Mouse (Mus musculus) cerebellum, postnatal 10 days (tissue): ENCODE measurements around the gene Gm20425.

ENCODE experiments used
- DNase-seq, 2 experiments: peaks; one replicate each; pipeline ENCODE4 v3.0.0; 2021; ENCODE audit warnings: mixed read lengths in 2 of 2

Gene Gm20425

GRCm38 (mm10) chr9:103230151-103230951 is at the start of gene Gm20425, which contains the start of gene Trf:
Gene Gm20425 (minus strand): TSS chr9:103230307.
Gene Trf (minus strand): TSS chr9:103230444.
- peak; percentile 59 to 64 for DNase-seq

DNA sequence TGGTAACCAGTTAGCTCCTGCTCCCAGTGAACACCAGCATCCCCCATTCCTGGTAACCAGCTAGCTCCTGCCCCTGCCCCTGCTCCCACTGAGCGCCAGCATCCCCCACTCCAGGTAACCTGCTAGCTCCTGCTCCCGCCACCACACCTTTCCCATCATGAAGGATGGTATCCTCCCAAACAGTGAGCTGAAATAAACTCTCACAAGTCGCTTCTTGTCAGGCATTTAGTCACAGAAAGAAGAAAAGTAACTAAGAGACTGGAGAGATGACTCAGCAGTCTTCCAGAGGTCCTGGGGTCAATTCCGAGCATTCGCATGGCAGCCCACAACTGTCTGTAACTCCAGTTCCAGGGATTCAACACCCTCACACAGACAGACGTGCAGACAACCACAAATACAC is 46.8 kb upstream of the Gm20425 start:
- DNase-seq: no peak

DNA sequence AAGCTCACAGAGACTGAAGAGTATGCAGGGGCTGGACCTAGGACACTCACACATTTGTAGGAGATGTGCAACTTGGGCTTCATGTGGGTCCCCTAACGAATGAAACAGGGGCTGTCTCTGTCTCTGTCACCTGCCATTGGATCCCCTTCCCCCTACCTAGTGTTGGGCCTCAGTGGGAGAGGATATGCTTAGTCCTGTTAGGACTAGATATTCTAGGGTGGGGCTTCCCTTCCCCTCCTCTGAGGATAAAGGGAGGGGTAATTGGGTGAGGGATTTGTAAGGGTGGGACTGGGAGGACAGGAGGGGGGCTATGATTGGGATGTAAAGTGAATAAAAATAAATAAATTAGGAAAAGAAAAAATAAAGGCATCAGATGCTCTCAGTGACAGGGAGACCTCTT is 45.6 kb upstream of the Gm20425 start:
- no peak for DNase-seq

GRCm38 (mm10) chr9:103274819-103275218 is 44.7 kb upstream of the Gm20425 start:
- DNase-seq: no peak

- DNase-seq: peak in 1 of 2 experiments; percentile 25
Observed at GRCm38 (mm10) chr9:103271104-103271503, 41.0 kb upstream of the Gm20425 start.

DNA sequence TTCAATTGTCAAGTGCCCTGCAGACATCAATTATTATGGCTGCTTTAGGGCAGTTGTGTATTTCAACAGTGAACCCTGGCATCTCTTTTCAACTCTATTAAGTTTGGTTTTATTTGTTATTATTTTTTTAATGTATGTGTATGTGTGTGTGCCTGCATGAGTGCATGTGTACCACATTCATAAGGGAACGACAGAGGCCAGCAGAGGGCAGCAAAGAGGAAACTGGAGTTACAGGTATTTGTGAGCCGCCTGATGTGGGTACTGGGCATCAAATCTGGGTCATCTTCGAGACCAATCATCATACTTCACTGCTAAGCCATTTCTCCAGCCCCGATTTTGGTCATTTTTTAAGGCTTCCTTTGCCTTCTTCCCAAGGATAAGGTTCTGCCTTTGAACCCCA is 35.7 kb upstream of the Gm20425 start:
- no peak for DNase-seq

DNA sequence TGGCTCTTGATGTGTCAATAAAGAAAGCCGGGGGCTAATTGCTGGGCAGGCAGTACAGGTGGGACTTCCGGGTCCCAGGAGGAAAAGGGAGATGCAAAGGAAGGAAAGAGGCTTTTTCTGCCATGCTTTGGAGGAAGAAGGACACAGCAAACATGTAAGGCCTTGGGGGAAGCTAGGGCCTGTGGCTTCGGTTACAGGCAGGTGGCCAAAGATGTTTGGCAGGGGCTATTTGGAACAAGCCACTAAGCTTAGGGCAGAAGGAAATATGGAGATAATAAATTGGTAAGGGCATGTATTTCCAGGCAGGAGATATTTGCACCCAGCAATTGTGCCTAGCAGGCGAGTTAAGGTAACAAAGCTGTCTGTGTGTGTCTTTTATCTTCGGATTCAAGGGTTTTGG is 22.8 kb upstream of the Gm20425 start:
- peak; percentile 90 to 92 for DNase-seq

GRCm38 (mm10) chr9:103248618-103249017 is 18.5 kb upstream of the Gm20425 start:
- no peak for DNase-seq

DNA sequence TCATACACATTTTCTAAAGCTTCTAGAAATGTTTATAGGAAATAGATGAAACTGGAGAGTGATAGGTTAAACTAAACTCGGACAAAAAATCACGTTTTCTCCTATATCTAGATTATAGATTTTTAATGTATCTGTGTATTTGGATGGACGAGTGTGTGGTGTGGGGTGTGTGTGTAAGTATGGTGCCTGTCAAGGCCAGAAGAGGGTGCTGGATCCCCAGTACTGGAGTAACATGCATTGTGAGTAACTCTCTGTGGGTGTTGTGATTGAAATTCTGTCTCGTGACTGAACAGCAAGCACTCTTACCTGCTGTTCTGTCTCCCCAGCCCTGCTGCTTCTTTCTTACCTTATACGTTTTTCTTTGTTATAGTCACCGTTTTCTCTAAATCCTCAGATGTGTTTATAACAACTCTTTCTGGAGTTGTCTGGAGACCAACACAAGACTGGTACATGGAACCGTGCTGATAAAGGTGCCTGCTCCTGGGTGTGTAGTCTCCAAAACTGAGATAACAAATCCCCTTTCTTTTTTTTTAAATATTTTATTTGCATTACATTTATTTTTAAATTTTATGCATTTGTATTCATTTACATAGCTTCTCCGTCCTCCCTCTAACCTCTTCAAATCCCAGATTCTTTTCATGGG is 16.5 kb upstream of the Gm20425 start:
- no peak for DNase-seq

DNA sequence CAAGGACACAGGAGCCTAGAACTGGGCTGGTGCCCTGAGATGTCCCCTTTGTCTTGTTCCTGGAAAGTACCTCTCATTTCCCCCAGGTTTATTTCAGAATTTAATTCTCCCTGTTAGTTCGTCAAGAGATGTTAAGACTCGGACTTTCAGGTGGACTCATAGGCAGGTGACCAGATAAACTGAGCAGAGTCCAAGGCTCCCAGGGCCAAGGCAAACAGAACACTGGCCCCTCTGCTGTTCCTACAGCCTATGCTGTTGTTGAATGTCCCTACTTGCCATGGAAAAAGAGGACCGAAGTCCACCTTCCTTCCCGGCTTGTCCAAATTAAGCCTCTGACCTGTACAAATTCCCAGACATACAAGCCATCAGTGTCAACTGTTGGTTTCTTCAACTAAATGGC is 13.5 kb upstream of the Gm20425 start:
- DNase-seq: no peak

- no peak for DNase-seq
Observed at GRCm38 (mm10) chr9:103241206-103241605, 11.1 kb upstream of the Gm20425 start.

- DNase-seq: no peak
Observed at GRCm38 (mm10) chr9:103239471-103239870, 9.4 kb upstream of the Gm20425 start.

- DNase-seq: no peak
Observed at GRCm38 (mm10) chr9:103234565-103235165, 4.6 kb upstream of the Gm20425 start.

DNA sequence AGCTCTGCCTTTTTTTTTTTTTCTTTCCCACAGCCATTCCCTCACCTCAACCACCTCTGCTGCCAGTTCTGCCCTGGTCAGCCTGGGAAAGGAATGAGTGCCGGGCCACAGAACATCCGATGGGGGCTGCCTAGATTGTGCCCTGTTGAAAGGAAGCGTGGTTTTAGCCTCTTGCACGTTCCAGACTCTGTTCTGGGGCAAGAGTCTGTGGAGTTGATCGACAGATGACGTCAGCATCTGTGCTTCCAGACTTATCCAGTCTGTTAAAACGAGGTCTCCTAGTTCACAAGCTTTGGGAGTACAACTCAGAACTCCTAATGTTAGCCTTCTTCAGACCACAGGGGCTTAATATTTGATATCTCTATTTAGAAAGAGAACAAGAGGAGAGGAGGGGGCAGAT is 4.0 kb upstream of the Gm20425 start:
- no peak for DNase-seq

DNA sequence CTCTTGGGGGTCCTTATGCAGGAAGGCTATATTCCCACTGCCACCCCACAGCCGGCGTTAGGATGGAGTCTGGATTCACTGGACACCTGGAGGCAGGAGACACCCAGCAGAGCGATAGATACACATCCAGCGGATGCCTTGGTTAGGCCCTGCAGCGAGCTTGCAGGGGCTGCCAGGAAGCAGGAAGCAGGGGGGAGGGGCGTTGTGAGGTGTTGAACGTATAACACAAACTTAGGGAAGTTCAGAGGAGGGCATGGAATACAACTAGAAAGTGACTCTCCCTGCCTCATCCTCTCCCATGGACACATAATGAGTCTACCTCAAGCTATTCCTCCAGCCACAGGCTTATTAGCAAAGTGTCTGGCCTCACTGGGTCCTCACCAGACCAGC is 2.9 kb upstream of the Gm20425 start:
- no peak for DNase-seq

GRCm38 (mm10) chr9:103232232-103233005 is 2.3 kb upstream of the Gm20425 start:
- DNase-seq: no peak

- no peak for DNase-seq
Observed at GRCm38 (mm10) chr9:103229037-103229867, 855 bp downstream of the Gm20425 start.

DNA sequence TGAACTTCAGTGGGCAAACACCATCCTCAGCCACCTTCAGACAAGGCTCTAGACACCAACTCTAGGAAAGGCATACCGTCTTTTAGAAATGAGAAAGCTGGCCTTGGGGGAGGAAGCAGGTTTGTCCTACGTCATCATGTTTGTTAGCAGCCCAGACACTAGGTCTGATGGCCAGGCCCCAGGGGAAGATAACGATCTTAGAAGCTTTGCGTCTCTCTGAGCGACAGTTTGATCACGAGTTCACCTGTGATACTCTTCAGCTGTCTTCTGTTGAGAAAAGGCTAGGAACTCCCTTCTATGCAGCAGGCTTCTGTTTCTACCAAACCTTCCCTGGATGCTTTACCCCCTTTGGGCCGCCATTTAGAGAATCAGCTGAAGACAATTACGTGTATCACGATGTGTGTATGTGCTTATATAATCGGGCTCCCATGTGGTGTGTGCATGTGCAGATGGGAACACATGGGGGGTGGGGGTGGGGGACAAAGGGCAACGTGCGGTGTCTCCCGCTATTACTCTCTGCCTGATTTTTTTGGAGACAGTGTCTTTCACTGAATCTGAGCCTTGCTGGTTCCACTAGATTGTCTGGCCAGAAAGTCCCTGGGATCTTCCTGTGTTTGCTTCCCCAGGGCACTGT is 1.6 kb downstream of the Gm20425 start:
- DNase-seq: no peak

- no peak for DNase-seq
Observed at GRCm38 (mm10) chr9:103227760-103228159, 2.3 kb downstream of the Gm20425 start.

GRCm38 (mm10) chr9:103226806-103227205 is 3.3 kb downstream of the Gm20425 start:
- DNase-seq: peak; percentile 50 to 55

DNA sequence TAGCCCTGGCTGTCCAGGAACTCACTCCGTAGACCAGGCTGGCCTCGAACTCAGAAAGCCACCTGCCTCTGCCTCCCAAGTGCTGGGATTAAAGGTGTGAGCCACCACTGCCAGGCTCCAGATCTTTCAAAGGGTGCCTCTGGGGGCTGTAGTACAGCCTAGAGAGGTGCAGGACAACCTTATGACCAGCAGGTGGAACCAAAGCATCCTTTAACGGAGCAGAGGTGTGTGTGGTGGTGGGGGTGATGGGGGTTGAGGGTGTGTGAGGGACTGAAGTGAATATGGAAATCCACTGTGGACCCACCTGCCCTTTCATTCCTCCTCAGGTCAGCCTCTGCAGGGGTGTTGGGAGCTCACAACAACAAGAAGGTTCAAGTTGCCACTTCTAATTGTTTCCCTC is 4.6 kb downstream of the Gm20425 start:
- peak; percentile 43 to 57 for DNase-seq

DNA sequence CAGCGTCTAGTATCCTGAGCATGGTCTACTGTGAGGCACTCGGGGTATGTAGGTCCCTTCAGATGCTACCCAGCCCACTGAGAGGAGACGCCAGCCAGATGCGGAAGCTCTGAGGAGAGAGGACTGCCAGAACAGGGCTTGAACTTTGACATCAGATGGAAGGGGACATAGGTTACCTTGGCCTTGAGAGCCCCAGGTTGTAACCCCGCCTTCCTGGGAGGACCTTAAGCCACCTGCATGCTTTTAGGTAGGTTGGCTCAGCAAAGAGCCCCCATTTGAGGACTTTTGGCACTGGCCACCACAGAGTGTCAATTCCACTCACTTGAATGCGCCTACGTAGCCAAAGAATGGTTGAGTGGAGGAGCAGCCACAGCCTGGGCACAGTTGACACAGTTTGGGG is 5.4 kb downstream of the Gm20425 start:
- no peak for DNase-seq
